Mouse (Mus musculus): ENCODE results near the gene Serinc5. TPM values are rescaled to one million over a fixed set of nuclear protein-coding genes. Genes with fewer than 3 reads are reported as not detected.
A peak's percentile ranks its signal among the peaks of the same experiment; 100 is the strongest.

The Serinc5 gene
- polyA plus RNA-seq, 1 experiment from 2014 or later, result 9.7 TPM

GRCm38 (mm10) chr13:92699395-92699794 is 88.5 kb downstream of the Serinc5 start:
- 91% methylated on average over 6 of the region's 6 CpGs for WGBS
- H3K27ac ChIP-seq (ENCODE audit: low read depth, low read length), result no peak overlapping the region
- H3K9me3 ChIP-seq (ENCODE audit: control insufficient read depth, low read length), result no peaks in the 10 kb centered on the region
- no peak for ATAC-seq (ENCODE audit: low FRiP score)
- H3K4me2 ChIP-seq, result no peak overlapping the region
- H3K9ac ChIP-seq (ENCODE audit: low read length), result no peak overlapping the region
- H3K27me3 ChIP-seq (ENCODE audit: control insufficient read depth, insufficient read depth, low read length), result no peaks in the 10 kb centered on the region
- H3K36me3 ChIP-seq (ENCODE audit: control insufficient read depth, insufficient read depth, low read length), result no peaks in the 10 kb centered on the region
- H3K4me1 ChIP-seq (ENCODE audit: control insufficient read depth, insufficient read depth, low read length), result peaks cover 13% of the 10 kb centered on the region
- peak; percentile 60 for DNase-seq (ENCODE audit: low spot score, missing footprints)
- no peak overlapping the region for H3K4me3 ChIP-seq (ENCODE audit: low read depth, low read length)

- Histone ChIP-seq H3K27me3 (ENCODE audit: control insufficient read depth, insufficient read depth, low read length) (0 out of 2 replicates have a peak, but pooled peaks cover 2% of the 10 kb centered on the region), H3K4me1 (ENCODE audit: control insufficient read depth, insufficient read depth, low read length) (peaks cover 13% of the 10 kb centered on the region), H3K9me3 (ENCODE audit: control insufficient read depth, low read length) (no peaks in the 10 kb centered on the region), H3K9ac (ENCODE audit: low read length) (no peak overlapping the region), H3K4me2 (no peak overlapping the region), H3K4me3 (ENCODE audit: low read depth, low read length) (no peak overlapping the region), H3K27ac (ENCODE audit: low read depth, low read length) (no peak overlapping the region), H3K36me3 (ENCODE audit: control insufficient read depth, insufficient read depth, low read length) (no peaks in the 10 kb centered on the region)
- peak; percentile 75 for DNase-seq (ENCODE audit: low spot score, missing footprints)
- 82% methylated on average over 5 of the region's 5 CpGs for WGBS
- ATAC-seq (ENCODE audit: low FRiP score), result no peak
Measured at GRCm38 (mm10) chr13:92702035-92702434, 91.1 kb downstream of the Serinc5 start.

GRCm38 (mm10) chr13:92703241-92704027 is 92.5 kb downstream of the Serinc5 start:
- Histone ChIP-seq H3K27ac (ENCODE audit: low read depth, low read length) (peak overlapping the region; percentile 32), H3K36me3 (ENCODE audit: control insufficient read depth, insufficient read depth, low read length) (no peaks in the 10 kb centered on the region), H3K9ac (ENCODE audit: low read length) (no peak overlapping the region), H3K9me3 (ENCODE audit: control insufficient read depth, low read length) (no peaks in the 10 kb centered on the region), H3K4me3 (ENCODE audit: low read depth, low read length) (no peak overlapping the region), H3K27me3 (ENCODE audit: control insufficient read depth, insufficient read depth, low read length) (0 out of 2 replicates have a peak, but pooled peaks cover 2% of the 10 kb centered on the region), H3K4me1 (ENCODE audit: control insufficient read depth, insufficient read depth, low read length) (peaks cover 13% of the 10 kb centered on the region), H3K4me2 (no peak overlapping the region)
- ATAC-seq (ENCODE audit: low FRiP score) (peak; percentile 79), DNase-seq (ENCODE audit: low spot score, missing footprints) (peak; percentile 88)
- WGBS, result 32% methylated on average over 8 of the region's 8 CpGs

GRCm38 (mm10) chr13:92704189-92704588 is 93.3 kb downstream of the Serinc5 start:
- 51% methylated on average over 7 of the region's 7 CpGs for WGBS
- no peak overlapping the region for H3K4me2 ChIP-seq

GRCm38 (mm10) chr13:92705016-92705535 is 94.2 kb downstream of the Serinc5 start:
- H3K27ac ChIP-seq (ENCODE audit: low read depth, low read length), result no peak overlapping the region
- H3K4me3 ChIP-seq (ENCODE audit: low read depth, low read length), result no peak overlapping the region
- WGBS, result 92% methylated on average over 7 of the region's 7 CpGs
- no peaks in the 10 kb centered on the region for H3K36me3 ChIP-seq (ENCODE audit: control insufficient read depth, insufficient read depth, low read length)
- H3K9me3 ChIP-seq (ENCODE audit: control insufficient read depth, low read length), result no peaks in the 10 kb centered on the region
- no peak overlapping the region for H3K9ac ChIP-seq (ENCODE audit: low read length)
- 0 out of 2 replicates have a peak, but pooled peaks cover 2% of the 10 kb centered on the region for H3K27me3 ChIP-seq (ENCODE audit: control insufficient read depth, insufficient read depth, low read length)
- ATAC-seq (ENCODE audit: low FRiP score), result no peak
- peak; percentile 71 for DNase-seq (ENCODE audit: low spot score, missing footprints)
- peaks cover 8% of the 10 kb centered on the region for H3K4me1 ChIP-seq (ENCODE audit: control insufficient read depth, insufficient read depth, low read length)
- H3K4me2 ChIP-seq, result no peak overlapping the region

More at GRCm38 (mm10) chr13:92704189-92704588, 93.3 kb downstream of the Serinc5 start:
- DNase-seq (ENCODE audit: low spot score, missing footprints) (no peak), ATAC-seq (ENCODE audit: low FRiP score) (no peak)
- no peaks in the 10 kb centered on the region for H3K36me3 ChIP-seq (ENCODE audit: control insufficient read depth, insufficient read depth, low read length)
- H3K4me1 ChIP-seq (ENCODE audit: control insufficient read depth, insufficient read depth, low read length), result peaks cover 8% of the 10 kb centered on the region
- no peak overlapping the region for H3K4me3 ChIP-seq (ENCODE audit: low read depth, low read length)
- no peak overlapping the region for H3K27ac ChIP-seq (ENCODE audit: low read depth, low read length)
- no peak overlapping the region for H3K9ac ChIP-seq (ENCODE audit: low read length)
- no peaks in the 10 kb centered on the region for H3K9me3 ChIP-seq (ENCODE audit: control insufficient read depth, low read length)
- 0 out of 2 replicates have a peak, but pooled peaks cover 2% of the 10 kb centered on the region for H3K27me3 ChIP-seq (ENCODE audit: control insufficient read depth, insufficient read depth, low read length)

- Histone ChIP-seq H3K4me3 (ENCODE audit: low read depth, low read length) (no peak overlapping the region), H3K9me3 (ENCODE audit: control insufficient read depth, low read length) (no peaks in the 10 kb centered on the region), H3K4me1 (ENCODE audit: control insufficient read depth, insufficient read depth, low read length) (peaks cover 8% of the 10 kb centered on the region), H3K27ac (ENCODE audit: low read depth, low read length) (no peak overlapping the region), H3K9ac (ENCODE audit: low read length) (no peak overlapping the region), H3K36me3 (ENCODE audit: control insufficient read depth, insufficient read depth, low read length) (no peaks in the 10 kb centered on the region), H3K27me3 (ENCODE audit: control insufficient read depth, insufficient read depth, low read length) (0 out of 2 replicates have a peak, but pooled peaks cover 2% of the 10 kb centered on the region), H3K4me2 (no peak overlapping the region)
- ATAC-seq (ENCODE audit: low FRiP score), result no peak
- DNase-seq (ENCODE audit: low spot score, missing footprints), result no peak
- 93% methylated on average over 9 of the region's 9 CpGs for WGBS
Measured at GRCm38 (mm10) chr13:92706342-92707061, 95.6 kb downstream of the Serinc5 start.

GRCm38 (mm10) chr13:92707941-92708340 is 97.0 kb downstream of the Serinc5 start:
- Histone ChIP-seq H3K4me2 (no peak overlapping the region), H3K9ac (ENCODE audit: low read length) (no peak overlapping the region), H3K27ac (ENCODE audit: low read depth, low read length) (no peak overlapping the region), H3K4me3 (ENCODE audit: low read depth, low read length) (no peak overlapping the region), H3K9me3 (ENCODE audit: control insufficient read depth, low read length) (no peaks in the 10 kb centered on the region), H3K4me1 (ENCODE audit: control insufficient read depth, insufficient read depth, low read length) (peaks cover 8% of the 10 kb centered on the region), H3K27me3 (ENCODE audit: control insufficient read depth, insufficient read depth, low read length) (0 out of 2 replicates have a peak, but pooled peaks cover 2% of the 10 kb centered on the region), H3K36me3 (ENCODE audit: control insufficient read depth, insufficient read depth, low read length) (no peaks in the 10 kb centered on the region)
- no peak for ATAC-seq (ENCODE audit: low FRiP score)
- peak; percentile 79 for DNase-seq (ENCODE audit: low spot score, missing footprints)
- WGBS, result 49% methylated on average over 2 of the region's 2 CpGs

- H3K4me1 ChIP-seq (ENCODE audit: control insufficient read depth, insufficient read depth, low read length), result peaks cover 4% of the 10 kb centered on the region
- no peak overlapping the region for H3K4me2 ChIP-seq
- no peak overlapping the region for H3K9ac ChIP-seq (ENCODE audit: low read length)
- WGBS, result 43% methylated on average over 1 of the region's 1 CpGs
- H3K4me3 ChIP-seq (ENCODE audit: low read depth, low read length), result no peak overlapping the region
- no peak; the same call in 1 of the 2 replicates for ATAC-seq (ENCODE audit: low FRiP score)
- DNase-seq (ENCODE audit: low spot score, missing footprints), result no peak
- no peaks in the 10 kb centered on the region for H3K9me3 ChIP-seq (ENCODE audit: control insufficient read depth, low read length)
- no peaks in the 10 kb centered on the region for H3K36me3 ChIP-seq (ENCODE audit: control insufficient read depth, insufficient read depth, low read length)
- H3K27me3 ChIP-seq (ENCODE audit: control insufficient read depth, insufficient read depth, low read length), result 0 out of 2 replicates have a peak, but pooled peaks cover 2% of the 10 kb centered on the region
- no peak overlapping the region for H3K27ac ChIP-seq (ENCODE audit: low read depth, low read length)
Measured at GRCm38 (mm10) chr13:92708466-92708865, 97.6 kb downstream of the Serinc5 start.

Measured in midbrain, embryonic 11.5 days (tissue).